Mouse (Mus musculus): ENCODE data around the gene Mylk4. TPM values are rescaled to one million over a fixed set of nuclear protein-coding genes. Genes with fewer than 3 reads are reported as not detected.

The Mylk4 gene
- polyA plus RNA-seq, 1 experiment = not detected

GRCm38 (mm10) chr13:32769960-32770359 lies 13.8 kb downstream of the Mylk4 start:
- H3K27ac ChIP-seq (ENCODE audit: insufficient read depth, low read depth, low read length) = no peak overlapping the region
- no peak overlapping the region for H3K4me3 ChIP-seq (ENCODE audit: insufficient read depth, low read length)
- TF ChIP-seq CTCF (IDR thresholded peaks at IDR 0.05; ENCODE audit: low read depth, low read length) (no peak), POLR2A (IDR thresholded peaks at IDR 0.05; ENCODE audit: borderline replicate concordance, low read depth, low read length) (no peak)
- no peaks in the 10 kb centered on the region for H3K4me1 ChIP-seq (ENCODE audit: control insufficient read depth, insufficient read depth, low read length)

- no peaks in the 10 kb centered on the region for H3K4me1 ChIP-seq (ENCODE audit: control insufficient read depth, insufficient read depth, low read length)
- H3K27ac ChIP-seq (ENCODE audit: insufficient read depth, low read depth, low read length) = no peak overlapping the region
- TF ChIP-seq CTCF (IDR thresholded peaks at IDR 0.05; ENCODE audit: low read depth, low read length) (no peak), POLR2A (IDR thresholded peaks at IDR 0.05; ENCODE audit: borderline replicate concordance, low read depth, low read length) (no peak)
- no peak overlapping the region for H3K4me3 ChIP-seq (ENCODE audit: insufficient read depth, low read length)
Observed at GRCm38 (mm10) chr13:32768104-32768503, 15.7 kb downstream of the Mylk4 start.

GRCm38 (mm10) chr13:32764448-32764847 lies 19.3 kb downstream of the Mylk4 start:
- TF ChIP-seq CTCF (IDR thresholded peaks at IDR 0.05; ENCODE audit: low read depth, low read length) (no peak), POLR2A (IDR thresholded peaks at IDR 0.05; ENCODE audit: borderline replicate concordance, low read depth, low read length) (no peak)
- H3K4me1 ChIP-seq (ENCODE audit: control insufficient read depth, insufficient read depth, low read length) = no peaks in the 10 kb centered on the region
- H3K4me3 ChIP-seq (ENCODE audit: insufficient read depth, low read length) = no peak overlapping the region
- H3K27ac ChIP-seq (ENCODE audit: insufficient read depth, low read depth, low read length) = no peak overlapping the region

- TF ChIP-seq POLR2A (IDR thresholded peaks at IDR 0.05; ENCODE audit: borderline replicate concordance, low read depth, low read length) (no peak), CTCF (IDR thresholded peaks at IDR 0.05; ENCODE audit: low read depth, low read length) (no peak)
- Histone ChIP-seq H3K4me1 (ENCODE audit: control insufficient read depth, insufficient read depth, low read length) (no peaks in the 10 kb centered on the region), H3K27ac (ENCODE audit: insufficient read depth, low read depth, low read length) (no peak overlapping the region), H3K4me3 (ENCODE audit: insufficient read depth, low read length) (no peak overlapping the region)
Observed at GRCm38 (mm10) chr13:32763141-32763540, 20.6 kb downstream of the Mylk4 start.

- Histone ChIP-seq H3K27ac (ENCODE audit: insufficient read depth, low read depth, low read length) (no peak overlapping the region), H3K4me3 (ENCODE audit: insufficient read depth, low read length) (no peak overlapping the region), H3K4me1 (ENCODE audit: control insufficient read depth, insufficient read depth, low read length) (no peaks in the 10 kb centered on the region)
- TF ChIP-seq POLR2A (IDR thresholded peaks at IDR 0.05; ENCODE audit: borderline replicate concordance, low read depth, low read length) = no peak
- no peak for TF ChIP-seq CTCF (IDR thresholded peaks at IDR 0.05; ENCODE audit: low read depth, low read length)
Observed at GRCm38 (mm10) chr13:32760795-32761194, 23.0 kb downstream of the Mylk4 start.

- no peak for TF ChIP-seq CTCF (IDR thresholded peaks at IDR 0.05; ENCODE audit: low read depth, low read length)
- no peak for TF ChIP-seq POLR2A (IDR thresholded peaks at IDR 0.05; ENCODE audit: borderline replicate concordance, low read depth, low read length)
- Histone ChIP-seq H3K4me3 (ENCODE audit: insufficient read depth, low read length) (no peak overlapping the region), H3K4me1 (ENCODE audit: control insufficient read depth, insufficient read depth, low read length) (no peaks in the 10 kb centered on the region), H3K27ac (ENCODE audit: insufficient read depth, low read depth, low read length) (no peak overlapping the region)
Observed at GRCm38 (mm10) chr13:32759036-32759435, 24.7 kb downstream of the Mylk4 start.

- no peak overlapping the region for H3K27ac ChIP-seq (ENCODE audit: insufficient read depth, low read depth, low read length)
- TF ChIP-seq CTCF (IDR thresholded peaks at IDR 0.05; ENCODE audit: low read depth, low read length) (no peak), POLR2A (IDR thresholded peaks at IDR 0.05; ENCODE audit: borderline replicate concordance, low read depth, low read length) (no peak)
- H3K4me3 ChIP-seq (ENCODE audit: insufficient read depth, low read length) = no peak overlapping the region
- H3K4me1 ChIP-seq (ENCODE audit: control insufficient read depth, insufficient read depth, low read length) = no peaks in the 10 kb centered on the region
Observed at GRCm38 (mm10) chr13:32752066-32752657, 31.6 kb downstream of the Mylk4 start.

GRCm38 (mm10) chr13:32750507-32750906 lies 33.2 kb downstream of the Mylk4 start:
- H3K4me3 ChIP-seq (ENCODE audit: insufficient read depth, low read length) = no peak overlapping the region
- no peak overlapping the region for H3K27ac ChIP-seq (ENCODE audit: insufficient read depth, low read depth, low read length)
- H3K4me1 ChIP-seq (ENCODE audit: control insufficient read depth, insufficient read depth, low read length) = no peaks in the 10 kb centered on the region
- no peak for TF ChIP-seq POLR2A (IDR thresholded peaks at IDR 0.05; ENCODE audit: borderline replicate concordance, low read depth, low read length)
- TF ChIP-seq CTCF (IDR thresholded peaks at IDR 0.05; ENCODE audit: low read depth, low read length) = no peak

- TF ChIP-seq CTCF (IDR thresholded peaks at IDR 0.05; ENCODE audit: low read depth, low read length) (no peak), POLR2A (IDR thresholded peaks at IDR 0.05; ENCODE audit: borderline replicate concordance, low read depth, low read length) (no peak)
- no peaks in the 10 kb centered on the region for H3K4me1 ChIP-seq (ENCODE audit: control insufficient read depth, insufficient read depth, low read length)
- H3K4me3 ChIP-seq (ENCODE audit: insufficient read depth, low read length) = no peak overlapping the region
- H3K27ac ChIP-seq (ENCODE audit: insufficient read depth, low read depth, low read length) = no peak overlapping the region
Observed at GRCm38 (mm10) chr13:32748421-32748820, 35.3 kb downstream of the Mylk4 start.

- H3K27ac ChIP-seq (ENCODE audit: insufficient read depth, low read depth, low read length) = no peak overlapping the region
- TF ChIP-seq CTCF (IDR thresholded peaks at IDR 0.05; ENCODE audit: low read depth, low read length) (no peak), POLR2A (IDR thresholded peaks at IDR 0.05; ENCODE audit: borderline replicate concordance, low read depth, low read length) (no peak)
- no peak overlapping the region for H3K4me3 ChIP-seq (ENCODE audit: insufficient read depth, low read length)
- H3K4me1 ChIP-seq (ENCODE audit: control insufficient read depth, insufficient read depth, low read length) = no peaks in the 10 kb centered on the region
Observed at GRCm38 (mm10) chr13:32741161-32741560, 42.6 kb downstream of the Mylk4 start.
